Mouse (Mus musculus): ENCODE measurements around the gene 5830473C10Rik.
"Not testable (repeated sequence)": the region's sequence is repeated elsewhere in the genome, so short reads cannot be mapped to it uniquely, and the experiment has no call there.

The 5830473C10Rik gene

GRCm38 (mm10) chr5:90594945-90595344 lies 34.0 kb downstream of the 5830473C10Rik start:
- in situ Hi-C loops (cut with MboI, MseI), result no loop called here

- in situ Hi-C loops (cut with MboI, MseI), result no loop called here
Observed at GRCm38 (mm10) chr5:90596155-90596554, 35.2 kb downstream of the 5830473C10Rik start.

GRCm38 (mm10) chr5:90601469-90601868 lies 40.6 kb downstream of the 5830473C10Rik start:
- in situ Hi-C loops (cut with MboI, MseI), result loop anchor here (5.0 kb wide), 1 partner anchor 51 kb away; no protein-coding TSS in a partner anchor

GRCm38 (mm10) chr5:90603407-90603923 lies 42.6 kb downstream of the 5830473C10Rik start:
- in situ Hi-C loops (cut with MboI, MseI), result loop anchor here (5.0 kb wide), 1 partner anchor 49 kb away; no protein-coding TSS in a partner anchor

GRCm38 (mm10) chr5:90608906-90609305 lies 48.0 kb downstream of the 5830473C10Rik start:
- in situ Hi-C loops (cut with MboI, MseI), result no loop called here

- in situ Hi-C loops (cut with MboI, MseI), result no loop called here
Observed at GRCm38 (mm10) chr5:90611388-90611787, 50.5 kb downstream of the 5830473C10Rik start.

GRCm38 (mm10) chr5:90611996-90612611 lies 51.2 kb downstream of the 5830473C10Rik start:
- in situ Hi-C loops (cut with MboI, MseI), result no loop called here

- in situ Hi-C loops (cut with MboI, MseI), result not testable (repeated sequence)
Observed at GRCm38 (mm10) chr5:90612751-90613150, 51.8 kb downstream of the 5830473C10Rik start.

- in situ Hi-C loops (cut with MboI, MseI), result no loop called here
Observed at GRCm38 (mm10) chr5:90617859-90618258, 57.0 kb downstream of the 5830473C10Rik start.

GRCm38 (mm10) chr5:90621316-90621715 lies 60.4 kb downstream of the 5830473C10Rik start:
- in situ Hi-C loops (cut with MboI, MseI), result no loop called here

- in situ Hi-C loops (cut with MboI, MseI), result no loop called here
Observed at GRCm38 (mm10) chr5:90621726-90622125, 60.8 kb downstream of the 5830473C10Rik start.

- in situ Hi-C loops (cut with MboI, MseI), result no loop called here
Observed at GRCm38 (mm10) chr5:90623209-90623608, 62.3 kb downstream of the 5830473C10Rik start.

- in situ Hi-C loops (cut with MboI, MseI), result no loop called here
Observed at GRCm38 (mm10) chr5:90624708-90625425, 64.0 kb downstream of the 5830473C10Rik start.

- in situ Hi-C loops (cut with MboI, MseI), result no loop called here
Observed at GRCm38 (mm10) chr5:90627423-90627822, 66.5 kb downstream of the 5830473C10Rik start.

GRCm38 (mm10) chr5:90628011-90628410 lies 67.1 kb downstream of the 5830473C10Rik start:
- in situ Hi-C loops (cut with MboI, MseI), result no loop called here

- in situ Hi-C loops (cut with MboI, MseI), result no loop called here
Observed at GRCm38 (mm10) chr5:90628530-90628929, 67.6 kb downstream of the 5830473C10Rik start.

GRCm38 (mm10) chr5:90634885-90635284 lies 74.0 kb downstream of the 5830473C10Rik start:
- in situ Hi-C loops (cut with MboI, MseI), result no loop called here

GRCm38 (mm10) chr5:90640286-90641217 lies 79.6 kb downstream of the 5830473C10Rik start, which contains the start of gene Rassf6:
TSS of gene Rassf6 (minus strand) at chr5:90640657.
- in situ Hi-C loops (cut with MboI, MseI), result no loop called here

GRCm38 (mm10) chr5:90641218-90641610 lies 80.3 kb downstream of the 5830473C10Rik start:
- in situ Hi-C loops (cut with MboI, MseI), result no loop called here

GRCm38 (mm10) chr5:90645579-90645978 lies 84.7 kb downstream of the 5830473C10Rik start:
- in situ Hi-C loops (cut with MboI, MseI), result no loop called here

GRCm38 (mm10) chr5:90646398-90646797 lies 85.5 kb downstream of the 5830473C10Rik start:
- in situ Hi-C loops (cut with MboI, MseI), result no loop called here

All from T-helper 2 cell (primary cell).